Mouse (Mus musculus) v-Abl transformed pro-B cells (cell line): ENCODE data around the gene Fam163b.

ENCODE experiments used
- in situ Hi-C, 2 experiments: fragments of 400-800 bp; cut with MboI; formaldehyde crosslinking; loops; one replicate each; pipeline ENCODE4 v1.15.1; 2025; ENCODE audit not compliant: unreplicated experiment in 2 of 2

The Fam163b gene

GRCm38 (mm10) chr2:27136336-27136735 lies 6.0 kb downstream of the Fam163b start:
- in situ Hi-C loops = no loop called here

- in situ Hi-C loops = no loop called here
Measured at GRCm38 (mm10) chr2:27135935-27136334, 6.4 kb downstream of the Fam163b start.

GRCm38 (mm10) chr2:27128990-27129389 lies 13.3 kb downstream of the Fam163b start:
- in situ Hi-C loops = loop anchor here in 1 of 2 experiments (10.0 kb wide), 1 partner anchor 106 kb away; no protein-coding TSS in a partner anchor

- in situ Hi-C loops = loop anchor here in 1 of 2 experiments (10.0 kb wide), 1 partner anchor 108 kb away; no protein-coding TSS in a partner anchor
Measured at GRCm38 (mm10) chr2:27126496-27126895, 15.8 kb downstream of the Fam163b start.

GRCm38 (mm10) chr2:27125979-27126378 lies 16.3 kb downstream of the Fam163b start:
- in situ Hi-C loops = loop anchor here in 1 of 2 experiments (10.0 kb wide), 1 partner anchor 109 kb away; no protein-coding TSS in a partner anchor

- in situ Hi-C loops = loop anchor here (5.0 to 10.0 kb wide), 2 partner anchors 46 to 112 kb away; partner anchors contain the start of gene Adamtsl2 (in 2 of the 2)
Measured at GRCm38 (mm10) chr2:27123121-27123520, 19.2 kb downstream of the Fam163b start.

GRCm38 (mm10) chr2:27122578-27122977 lies 19.7 kb downstream of the Fam163b start:
- in situ Hi-C loops = loop anchor here (5.0 to 10.0 kb wide), 2 partner anchors 45 to 112 kb away; partner anchors contain the start of gene Adamtsl2 (in 2 of the 2)

GRCm38 (mm10) chr2:27121626-27122355 lies 20.5 kb downstream of the Fam163b start:
- in situ Hi-C loops = loop anchor here (5.0 to 10.0 kb wide), 2 partner anchors 44 to 113 kb away; partner anchors contain the start of gene Adamtsl2 (in 2 of the 2)

GRCm38 (mm10) chr2:27120241-27120641 lies 22.1 kb downstream of the Fam163b start:
- in situ Hi-C loops = loop anchor here (5.0 to 10.0 kb wide), 2 partner anchors 43 to 115 kb away; partner anchors contain the start of gene Adamtsl2 (in 2 of the 2)

- in situ Hi-C loops = loop anchor here (5.0 to 10.0 kb wide), 2 partner anchors 42 to 115 kb away; partner anchors contain the start of gene Adamtsl2 (in 2 of the 2)
Measured at GRCm38 (mm10) chr2:27119766-27120165, 22.5 kb downstream of the Fam163b start.

GRCm38 (mm10) chr2:27118452-27118851 lies 23.8 kb downstream of the Fam163b start:
- in situ Hi-C loops = no loop called here

GRCm38 (mm10) chr2:27114169-27114568 lies 28.1 kb downstream of the Fam163b start:
- in situ Hi-C loops = no loop called here

GRCm38 (mm10) chr2:27112585-27112984 lies 29.7 kb downstream of the Fam163b start:
- in situ Hi-C loops = no loop called here

- in situ Hi-C loops = no loop called here
Measured at GRCm38 (mm10) chr2:27109052-27109451, 33.2 kb downstream of the Fam163b start.

GRCm38 (mm10) chr2:27108144-27108543 lies 34.1 kb downstream of the Fam163b start:
- in situ Hi-C loops = no loop called here

- in situ Hi-C loops = no loop called here
Measured at GRCm38 (mm10) chr2:27106816-27107215, 35.5 kb downstream of the Fam163b start.

- in situ Hi-C loops = no loop called here
Measured at GRCm38 (mm10) chr2:27103554-27103953, 38.7 kb downstream of the Fam163b start.

GRCm38 (mm10) chr2:27097776-27098175 lies 44.5 kb downstream of the Fam163b start:
- in situ Hi-C loops = no loop called here

- in situ Hi-C loops = no loop called here
Measured at GRCm38 (mm10) chr2:27097241-27097656, 45.0 kb downstream of the Fam163b start.

- in situ Hi-C loops = no loop called here
Measured at GRCm38 (mm10) chr2:27096341-27096981, 45.8 kb downstream of the Fam163b start.

GRCm38 (mm10) chr2:27095178-27095577 lies 47.1 kb downstream of the Fam163b start:
- in situ Hi-C loops = no loop called here
